Mouse (Mus musculus) heart, adult 9 months (tissue): ENCODE measurements around the gene Hist1h2be.
A peak's percentile ranks its signal among the peaks of the same experiment; 100 is the strongest.
"Not testable (repeated sequence)": the region's sequence is repeated elsewhere in the genome, so short reads cannot be mapped to it uniquely, and the experiment has no call there.

ENCODE experiments used
- DNase-seq, 2 experiments: peaks; one replicate each; pipeline ENCODE4 v3.0.0; 2022; ENCODE audit warnings: low spot score in 2 of 2

Hist1h2be gene

GRCm38 (mm10) chr13:23551146-23551834, 69.6 kb downstream of the Hist1h2be start, which contains the start of gene Hist1h4f:
TSS of gene Hist1h4f (minus strand) at chr13:23551648.
- DNase-seq: peak; percentile 81 to 85

- DNase-seq: no peak
These were observed 70.2 kb downstream of the Hist1h2be start for GRCm38 (mm10) chr13:23550761-23551145.

GRCm38 (mm10) chr13:23546694-23547093, 74.2 kb downstream of the Hist1h2be start:
- no peak for DNase-seq

GRCm38 (mm10) chr13:23544787-23545120, 76.2 kb downstream of the Hist1h2be start:
- DNase-seq: not testable (repeated sequence)

GRCm38 (mm10) chr13:23543965-23544786, 76.7 kb downstream of the Hist1h2be start, which contains the start of gene Hist1h3f:
TSS of gene Hist1h3f (plus strand) at chr13:23544052.
- DNase-seq: peak; percentile 91 to 95

GRCm38 (mm10) chr13:23542999-23543607, 77.8 kb downstream of the Hist1h2be start, which contains the start of gene Hist1h2bh:
TSS of gene Hist1h2bh (minus strand) at chr13:23543392.
- DNase-seq: peak; percentile 88 to 95

GRCm38 (mm10) chr13:23542225-23542980, 78.5 kb downstream of the Hist1h2be start:
- not testable (repeated sequence) for DNase-seq

- no peak for DNase-seq
These were observed 79.4 kb downstream of the Hist1h2be start for GRCm38 (mm10) chr13:23541497-23541896.

GRCm38 (mm10) chr13:23539821-23540220, 81.1 kb downstream of the Hist1h2be start:
- DNase-seq: not testable (repeated sequence)

- no peak for DNase-seq
These were observed 82.7 kb downstream of the Hist1h2be start for GRCm38 (mm10) chr13:23538249-23538648.

- DNase-seq: no peak
These were observed 83.8 kb downstream of the Hist1h2be start for GRCm38 (mm10) chr13:23537006-23537710.

- DNase-seq: no peak
These were observed 84.7 kb downstream of the Hist1h2be start for GRCm38 (mm10) chr13:23536076-23536822.

GRCm38 (mm10) chr13:23535137-23536075, 85.5 kb downstream of the Hist1h2be start, which contains the start of gene Hist1h3g:
TSS of gene Hist1h3g (plus strand) at chr13:23535422.
- DNase-seq: peak; percentile 84 to 90

- no peak for DNase-seq
These were observed 86.4 kb downstream of the Hist1h2be start for GRCm38 (mm10) chr13:23534368-23535131.
